Mouse (Mus musculus) stomach, postnatal 0 days (tissue): ENCODE measurements at regions not wholly inside any gene's neighbourhood (a gene's known extent, or its start where the extent isn't known, plus 50 kb on each side); places are given as distances from the start of the nearest gene placed in this dataset.
A peak's percentile ranks its signal among the peaks of the same experiment; 100 is the strongest.

Source experiments
- ATAC-seq: fragments of 200-750 bp; cut with Nextera tagmentation; 2 replicates; pipeline ENCODE4 v1.8.0; 2017; ENCODE audit not compliant: low FRiP score, low TSS enrichment
- DNase-seq: peaks from one replicate; pipeline ENCODE4 v3.0.0-alpha.2; 2016; ENCODE audit warnings: low spot score
- H3K27ac ChIP-seq: fragments of 300-500 bp; sonication (generic); replicated peaks from 2 replicates; pipeline ENCODE4 v1.5.1; 2014; ENCODE audit warnings: mild to moderate bottlenecking, control low read depth
- H3K27me3 ChIP-seq: fragments of 300-500 bp; sonication (generic); 2 replicates; pipeline ENCODE4 v1.6.1; 2014; ENCODE audit warnings: low read length; ENCODE audit not compliant: control insufficient read depth, insufficient read depth
- H3K36me3 ChIP-seq: fragments of 300-500 bp; sonication (generic); 2 replicates; pipeline ENCODE4 v1.6.1; 2014; ENCODE audit warnings: low read length, mixed read lengths; ENCODE audit not compliant: control insufficient read depth, insufficient read depth
- H3K4me1 ChIP-seq: fragments of 300-500 bp; sonication (generic); replicated peaks from 2 replicates; pipeline ENCODE4 v1.6.1; 2014; ENCODE audit warnings: antibody characterized with exemption; ENCODE audit not compliant: control insufficient read depth, insufficient read depth
- H3K4me2 ChIP-seq: fragments of 300-500 bp; sonication (generic); replicated peaks from 2 replicates; pipeline ENCODE4 v1.6.1; 2014; ENCODE audit warnings: low read depth, mild to moderate bottlenecking, control low read depth, moderate library complexity
- H3K4me3 ChIP-seq: fragments of 300-500 bp; sonication (generic); 2 replicates; pipeline ENCODE4 v1.5.1; 2014; ENCODE audit warnings: low read depth, low read length, control low read depth
- H3K9ac ChIP-seq: fragments of 300-500 bp; sonication (generic); 2 replicates; pipeline ENCODE4 v1.6.1; 2014; ENCODE audit warnings: mild to moderate bottlenecking, low read length, control low read depth, mixed read lengths
- H3K9me3 ChIP-seq: fragments of 300-500 bp; sonication (generic); 2 replicates; pipeline ENCODE4 v1.6.1; 2016; ENCODE audit warnings: low read length; ENCODE audit not compliant: control insufficient read depth
- CTCF ChIP-seq: IDR thresholded peaks from 2 replicates; pipeline ENCODE4 v1.5.1; 2016; ENCODE audit warnings: antibody characterized with exemption, low read depth, mild to moderate bottlenecking, moderate library complexity
- EP300 ChIP-seq: optimal IDR thresholded peaks from 2 replicates; pipeline ENCODE3; 2016; ENCODE audit warnings: antibody characterized with exemption
- WGBS: fragments of 180-500 bp; shearing (Covaris S2); extraction: QIAGEN DNeasy Blood & Tissue Kit; methylation state at CpG from one replicate; pipeline ENCODE4 v1.1.7; 2014; 5-methylcytosine and 5-hydroxymethylcytosine counted together

- no peak overlapping the region for H3K4me3 ChIP-seq
- no peaks in the 10 kb centered on the region for H3K9me3 ChIP-seq
- H3K27ac ChIP-seq = no peak overlapping the region
- no peaks in the 10 kb centered on the region for H3K27me3 ChIP-seq
- TF ChIP-seq CTCF (no peak), EP300 (no peak)
- ATAC-seq (no peak), DNase-seq (no peak)
- H3K9ac ChIP-seq = no peak overlapping the region
- WGBS = 83% methylated on average over 2 of the region's 2 CpGs
- no peaks in the 10 kb centered on the region for H3K4me1 ChIP-seq
- H3K4me2 ChIP-seq = no peak overlapping the region
- H3K36me3 ChIP-seq = no peaks in the 10 kb centered on the region
These were observed 468.0 kb downstream of the Etnk1 start for GRCm38 (mm10) chr6:143635043-143635442.

DNA sequence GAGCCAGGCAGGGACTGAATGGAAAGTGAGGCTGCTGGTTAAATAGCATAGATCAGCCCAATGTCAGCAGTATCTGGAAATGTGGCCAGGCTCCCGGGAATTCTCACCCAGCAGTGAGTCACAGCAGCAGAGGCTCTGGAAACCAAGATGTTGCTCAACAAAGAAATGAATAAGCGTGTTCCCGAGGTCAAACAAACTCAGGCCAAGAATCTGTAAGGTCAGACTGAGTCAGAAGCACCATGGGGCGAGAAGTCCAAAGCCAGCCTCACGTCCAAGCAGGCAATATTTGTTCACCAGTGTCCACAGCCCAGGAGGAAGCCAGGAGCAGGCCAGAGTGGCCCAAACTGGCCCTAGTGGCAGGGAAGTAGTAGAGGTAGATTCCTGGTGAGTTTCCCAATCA, 473.6 kb downstream of the Etnk1 start:
- no peak overlapping the region for H3K4me3 ChIP-seq
- no peaks in the 10 kb centered on the region for H3K36me3 ChIP-seq
- no peak for TF ChIP-seq EP300
- H3K27ac ChIP-seq = no peak overlapping the region
- H3K27me3 ChIP-seq = no peaks in the 10 kb centered on the region
- DNase-seq (peak; percentile 45), ATAC-seq (peak; percentile 92)
- no peak overlapping the region for H3K4me2 ChIP-seq
- H3K4me1 ChIP-seq = no peaks in the 10 kb centered on the region
- WGBS = 32% methylated on average over 5 of the region's 5 CpGs
- H3K9ac ChIP-seq = no peak overlapping the region
- H3K9me3 ChIP-seq = no peaks in the 10 kb centered on the region

DNA sequence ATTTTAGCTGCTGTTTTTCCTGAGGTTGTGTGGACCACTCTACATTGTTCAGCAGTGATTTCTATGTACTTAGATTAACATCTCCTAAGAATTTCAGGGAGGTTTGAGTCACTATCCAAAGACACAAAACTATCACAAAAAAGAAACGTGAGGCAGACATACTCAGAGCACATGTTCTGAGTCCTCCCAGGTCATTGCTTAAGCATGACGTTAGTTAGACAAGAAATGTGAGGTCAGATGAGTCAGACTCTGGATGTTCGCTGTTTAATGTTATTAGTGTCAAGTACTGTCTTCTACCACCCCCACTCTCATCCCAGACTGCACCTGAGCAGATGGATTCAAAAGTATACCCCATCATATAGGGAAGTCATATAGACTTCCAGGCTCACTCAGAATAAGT, 475.0 kb downstream of the Etnk1 start:
- no peak overlapping the region for H3K27ac ChIP-seq
- ATAC-seq = no peak
- 77% methylated on average over 3 of the region's 3 CpGs for WGBS

GRCm38 (mm10) chr6:143645989-143646388, 479.0 kb downstream of the Etnk1 start:
- Histone ChIP-seq H3K4me1 (no peaks in the 10 kb centered on the region), H3K36me3 (no peaks in the 10 kb centered on the region), H3K27me3 (no peaks in the 10 kb centered on the region), H3K9me3 (no peaks in the 10 kb centered on the region), H3K9ac (no peak overlapping the region), H3K27ac (no peak overlapping the region), H3K4me3 (no peak overlapping the region), H3K4me2 (no peak overlapping the region)
- ATAC-seq (no peak), DNase-seq (no peak)
- 48% methylated on average over 4 of the region's 4 CpGs for WGBS
- TF ChIP-seq EP300 = no peak
- TF ChIP-seq CTCF = no peak

More for the DNA sequence above, 475.0 kb downstream of the Etnk1 start:
- H3K9me3 ChIP-seq = no peaks in the 10 kb centered on the region
- no peaks in the 10 kb centered on the region for H3K27me3 ChIP-seq
- DNase-seq = no peak
- TF ChIP-seq EP300 = no peak
- no peak for TF ChIP-seq CTCF
- no peaks in the 10 kb centered on the region for H3K4me1 ChIP-seq
- no peaks in the 10 kb centered on the region for H3K36me3 ChIP-seq
- H3K4me2 ChIP-seq = no peak overlapping the region
- no peak overlapping the region for H3K9ac ChIP-seq
- H3K4me3 ChIP-seq = no peak overlapping the region

DNA sequence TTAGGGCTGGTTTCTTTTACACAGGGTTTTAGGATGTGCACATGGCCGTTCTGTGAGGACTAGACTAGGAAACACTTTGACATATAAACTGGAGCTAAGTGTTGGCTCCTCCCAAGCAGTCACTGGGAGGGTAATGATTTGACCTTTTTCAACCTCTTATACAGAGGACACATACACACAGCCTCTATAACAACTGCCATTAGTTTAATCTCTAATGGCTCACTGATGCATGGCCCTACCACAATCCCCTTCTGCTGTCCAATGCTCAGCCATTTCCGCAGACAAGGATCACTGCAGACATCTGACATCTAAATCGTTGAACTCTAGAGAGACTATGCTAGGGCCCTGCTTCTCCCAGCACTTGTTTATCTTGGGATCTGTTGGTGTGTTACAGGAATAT, 481.5 kb downstream of the Etnk1 start:
- Histone ChIP-seq H3K36me3 (no peaks in the 10 kb centered on the region), H3K4me3 (no peak overlapping the region), H3K4me2 (no peak overlapping the region), H3K27ac (no peak overlapping the region), H3K4me1 (no peaks in the 10 kb centered on the region), H3K9ac (no peak overlapping the region), H3K27me3 (no peaks in the 10 kb centered on the region), H3K9me3 (no peaks in the 10 kb centered on the region)
- TF ChIP-seq CTCF = no peak
- no peak for TF ChIP-seq EP300
- ATAC-seq (no peak), DNase-seq (no peak)
- WGBS = 75% methylated on average over 3 of the region's 3 CpGs

DNA sequence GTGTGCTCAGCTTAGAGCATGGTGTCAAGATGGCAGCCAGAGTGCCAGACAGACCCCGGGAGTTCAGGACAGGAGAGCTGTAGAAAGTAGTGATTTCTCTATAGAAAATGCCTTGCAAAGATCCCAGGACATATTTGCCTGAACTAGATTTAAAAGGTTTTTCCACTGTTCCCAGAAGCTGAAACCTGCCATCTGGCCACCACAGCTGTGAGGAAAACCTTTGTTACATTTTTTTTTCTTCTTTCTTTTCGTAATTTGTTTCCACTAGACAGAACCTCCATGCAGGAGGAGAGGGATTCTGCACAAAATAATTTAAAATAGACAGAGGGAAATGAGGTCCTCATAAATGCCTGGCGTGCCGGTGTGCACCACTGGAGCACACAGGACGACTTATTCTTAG, 489.6 kb downstream of the Etnk1 start:
- DNase-seq (no peak), ATAC-seq (no peak)
- H3K9me3 ChIP-seq = no peaks in the 10 kb centered on the region
- H3K36me3 ChIP-seq = no peaks in the 10 kb centered on the region
- H3K4me3 ChIP-seq = no peak overlapping the region
- WGBS = 60% methylated on average over 5 of the region's 5 CpGs
- TF ChIP-seq CTCF = no peak
- H3K9ac ChIP-seq = no peak overlapping the region
- no peaks in the 10 kb centered on the region for H3K27me3 ChIP-seq
- H3K4me1 ChIP-seq = no peaks in the 10 kb centered on the region
- H3K27ac ChIP-seq = no peak overlapping the region
- no peak overlapping the region for H3K4me2 ChIP-seq
